Mouse (Mus musculus) forebrain, embryonic 14.5 days (tissue): ENCODE data around the gene Smim15. TPM values are rescaled to one million over a fixed set of nuclear protein-coding genes. Genes with fewer than 3 reads are reported as not detected.

Experiments
- ATAC-seq: fragments of 200-750 bp; cut with Nextera tagmentation; 2 replicates; pipeline ENCODE4 v1.8.0; 2017; ENCODE audit warnings: mild to moderate bottlenecking, moderate library complexity
- DNase-seq: peaks from one replicate; pipeline ENCODE4 v3.0.0-alpha.2; 2015; ENCODE audit warnings: low spot score
- H3K27ac ChIP-seq: fragments of 300-500 bp; sonication (generic); 2 replicates; pipeline ENCODE4 v1.5.1; 2014; ENCODE audit warnings: low read depth, mild to moderate bottlenecking, control low read depth, low read length, moderate library complexity
- H3K27me3 ChIP-seq: fragments of 300-500 bp; sonication (generic); replicated peaks from 2 replicates; pipeline ENCODE4 v1.6.1; 2014; ENCODE audit warnings: low read length, control low read depth, mixed read lengths; ENCODE audit not compliant: control insufficient read depth, insufficient read depth
- H3K36me3 ChIP-seq: fragments of 300-500 bp; sonication (generic); 2 replicates; pipeline ENCODE4 v1.6.1; 2014; ENCODE audit warnings: low read length, control low read depth; ENCODE audit not compliant: control insufficient read depth, insufficient read depth
- H3K4me1 ChIP-seq: fragments of 300-500 bp; sonication (generic); 2 replicates; pipeline ENCODE4 v1.6.1; 2014; ENCODE audit warnings: antibody characterized with exemption, low read length, control low read depth; ENCODE audit not compliant: control insufficient read depth, insufficient read depth
- H3K4me2 ChIP-seq: fragments of 300-500 bp; sonication (generic); 2 replicates; pipeline ENCODE4 v1.6.1; 2014; ENCODE audit warnings: mild to moderate bottlenecking, control low read depth, low read length
- H3K4me3 ChIP-seq: fragments of 300-500 bp; sonication (generic); 2 replicates; pipeline ENCODE4 v1.5.1; 2014; ENCODE audit warnings: low read depth, low read length, control low read depth
- H3K9ac ChIP-seq: fragments of 300-500 bp; sonication (generic); 2 replicates; pipeline ENCODE4 v1.6.1; 2014; ENCODE audit warnings: mild to moderate bottlenecking, low read length, control low read depth, moderate library complexity
- H3K9me3 ChIP-seq: fragments of 300-500 bp; sonication (generic); replicated peaks from 2 replicates; pipeline ENCODE4 v1.6.1; 2016; ENCODE audit warnings: low read length, control low read depth, mixed read lengths; ENCODE audit not compliant: control insufficient read depth
- WGBS: fragments of 180-500 bp; shearing (Covaris S2); extraction: QIAGEN DNeasy Blood & Tissue Kit; methylation state at CpG from one replicate; pipeline ENCODE4 v1.1.7; 2014; 5-methylcytosine and 5-hydroxymethylcytosine counted together
- polyA plus RNA-seq: library from polyadenylated mRNA; unstranded; fragments of >200 nt; fragmentation: Nextera tagmentation; extraction: Ambion mirVana; gene quantifications from 2 replicates; pipeline ENCODE4 v1.2.1, GENCODE M21; 2014

Smim15 gene
- polyA plus RNA-seq, 1 experiment from 2014 or later = 57.7 TPM

DNA sequence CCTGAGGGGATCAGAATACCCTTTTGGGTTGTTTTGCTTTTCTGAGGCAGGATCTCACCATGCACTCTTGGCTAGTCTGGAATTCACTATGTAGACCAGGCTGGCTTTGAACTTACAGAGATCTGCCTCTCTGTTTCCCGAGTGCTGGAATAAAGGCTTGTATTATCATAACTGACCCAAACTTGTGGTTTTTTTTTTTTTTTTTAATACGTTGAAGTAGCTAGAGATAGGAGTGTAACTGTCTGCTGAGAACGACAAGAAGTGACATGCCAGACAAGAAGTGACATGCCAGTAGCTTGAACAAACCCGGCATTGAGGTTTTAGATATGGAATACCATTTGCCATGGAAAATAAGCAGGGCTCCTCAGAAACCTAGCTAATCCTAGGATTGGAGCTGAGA, 11.5 kb upstream of the Smim15 start:
- Histone ChIP-seq H3K4me1 (no peaks in the 10 kb centered on the region), H3K4me3 (no peak overlapping the region), H3K36me3 (no peaks in the 10 kb centered on the region), H3K27me3 (no peaks in the 10 kb centered on the region), H3K27ac (no peak overlapping the region), H3K9me3 (no peaks in the 10 kb centered on the region), H3K9ac (no peak overlapping the region), H3K4me2 (no peak overlapping the region)
- WGBS = 91% methylated on average over 4 of the region's 4 CpGs
- no peak for DNase-seq
- ATAC-seq = no peak

DNA sequence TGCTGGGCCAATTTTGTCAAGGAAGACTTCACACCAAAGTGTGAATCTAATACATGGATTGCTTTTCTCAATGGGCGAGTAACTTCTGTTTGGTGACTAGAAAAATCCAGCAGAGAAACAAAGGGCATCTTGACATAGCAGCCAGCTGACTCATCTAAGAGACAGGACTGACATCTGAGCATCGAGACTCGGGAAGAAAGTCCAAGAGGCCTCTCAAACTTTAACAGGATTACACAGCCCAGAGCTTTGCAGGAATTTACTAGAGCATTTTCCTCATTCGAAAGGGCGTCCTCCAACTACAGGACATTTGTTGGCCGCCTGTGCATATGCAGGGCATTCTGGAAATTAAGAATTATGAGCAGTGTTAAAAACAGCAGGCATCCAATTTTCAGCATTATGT, 4.9 kb upstream of the Smim15 start:
- H3K27me3 ChIP-seq = no peaks in the 10 kb centered on the region
- H3K27ac ChIP-seq = no peak overlapping the region
- DNase-seq (no peak), ATAC-seq (no peak)
- H3K36me3 ChIP-seq = no peaks in the 10 kb centered on the region
- H3K9me3 ChIP-seq = no peaks in the 10 kb centered on the region
- no peak overlapping the region for H3K4me2 ChIP-seq
- 41% methylated on average over 6 of the region's 6 CpGs for WGBS
- no peak overlapping the region for H3K9ac ChIP-seq
- no peak overlapping the region for H3K4me3 ChIP-seq
- H3K4me1 ChIP-seq = peaks cover 12% of the 10 kb centered on the region; the same call in 1 of the 2 replicates

DNA sequence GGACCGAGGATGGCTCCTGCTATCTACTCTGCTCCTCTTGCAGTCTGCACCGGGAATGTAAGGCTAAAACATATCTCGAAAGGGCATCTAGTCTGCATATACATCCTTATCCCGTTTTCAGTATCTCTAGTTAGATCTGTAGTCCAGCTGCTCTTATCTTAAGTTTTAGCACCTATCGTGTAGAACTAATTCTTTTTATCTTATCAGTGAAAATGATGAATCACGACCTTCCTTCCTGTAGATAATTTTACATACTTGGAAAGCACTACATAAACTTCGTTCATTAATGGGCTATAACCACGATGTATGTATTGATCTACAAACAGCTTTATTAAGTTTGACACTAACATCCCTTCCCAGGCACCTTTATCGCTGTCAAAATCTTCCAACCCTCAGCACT, 4.3 kb upstream of the Smim15 start:
- DNase-seq (no peak), ATAC-seq (no peak)
- Histone ChIP-seq H3K27ac (no peak overlapping the region), H3K36me3 (no peaks in the 10 kb centered on the region), H3K27me3 (no peaks in the 10 kb centered on the region), H3K4me1 (peaks cover 12% of the 10 kb centered on the region; the same call in 1 of the 2 replicates), H3K4me2 (no peak overlapping the region), H3K9me3 (no peaks in the 10 kb centered on the region), H3K9ac (no peak overlapping the region), H3K4me3 (no peak overlapping the region)
- 85% methylated on average over 9 of the region's 9 CpGs for WGBS

DNA sequence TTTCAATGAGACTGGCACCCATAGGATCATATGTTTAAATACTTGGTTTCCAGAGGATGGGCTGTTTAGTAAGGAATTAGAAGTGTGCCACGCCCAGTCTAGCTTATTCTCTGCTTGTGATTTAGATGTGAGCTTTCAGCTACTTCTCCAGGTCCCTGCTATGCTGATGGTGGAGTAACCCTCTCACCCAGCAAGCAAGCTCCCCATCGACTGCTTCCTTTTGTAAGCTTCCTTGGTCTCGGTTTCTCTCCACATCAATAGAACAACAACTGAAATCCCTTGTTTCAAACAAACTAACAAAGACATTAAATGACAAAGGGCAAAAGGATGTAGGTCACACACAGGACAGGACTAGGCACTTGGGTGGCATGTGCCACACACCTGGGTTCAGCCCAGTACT, 3.8 kb upstream of the Smim15 start:
- H3K27ac ChIP-seq = no peak overlapping the region
- H3K4me1 ChIP-seq = peaks cover 15% of the 10 kb centered on the region
- H3K9ac ChIP-seq = no peak overlapping the region
- no peak overlapping the region for H3K4me3 ChIP-seq
- 42% methylated on average over 3 of the region's 3 CpGs for WGBS
- ATAC-seq (no peak), DNase-seq (no peak)
- H3K36me3 ChIP-seq = no peaks in the 10 kb centered on the region
- H3K27me3 ChIP-seq = no peaks in the 10 kb centered on the region
- no peak overlapping the region for H3K4me2 ChIP-seq
- H3K9me3 ChIP-seq = no peaks in the 10 kb centered on the region

DNA sequence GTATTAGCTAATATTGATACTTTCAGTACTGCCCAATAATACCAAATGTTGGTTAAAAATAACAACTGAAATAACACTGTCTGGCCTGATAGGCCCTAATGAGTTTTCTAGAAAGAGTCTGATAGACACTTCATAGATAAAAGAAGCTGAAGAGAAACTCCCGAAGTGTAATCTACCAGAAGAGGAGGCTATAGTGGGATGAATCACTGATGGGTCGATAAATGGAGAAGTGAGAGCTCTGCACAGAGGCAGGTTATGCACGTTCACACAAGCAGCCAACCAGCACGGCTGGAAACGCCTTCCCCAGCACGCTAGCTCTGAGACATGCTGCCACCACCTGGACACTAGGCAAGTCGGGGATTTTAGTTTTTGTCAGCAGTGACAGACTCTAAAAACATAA, 2.9 kb upstream of the Smim15 start:
- Histone ChIP-seq H3K9me3 (no peaks in the 10 kb centered on the region), H3K4me1 (peaks cover 15% of the 10 kb centered on the region), H3K36me3 (no peaks in the 10 kb centered on the region), H3K27me3 (no peaks in the 10 kb centered on the region), H3K4me3 (no peak overlapping the region), H3K4me2 (no peak overlapping the region), H3K9ac (no peak overlapping the region), H3K27ac (no peak overlapping the region)
- WGBS = 4% methylated on average over 7 of the region's 7 CpGs
- DNase-seq = peak; percentile 85
- peak; percentile 44; the same call in 1 of the 2 replicates for ATAC-seq

DNA sequence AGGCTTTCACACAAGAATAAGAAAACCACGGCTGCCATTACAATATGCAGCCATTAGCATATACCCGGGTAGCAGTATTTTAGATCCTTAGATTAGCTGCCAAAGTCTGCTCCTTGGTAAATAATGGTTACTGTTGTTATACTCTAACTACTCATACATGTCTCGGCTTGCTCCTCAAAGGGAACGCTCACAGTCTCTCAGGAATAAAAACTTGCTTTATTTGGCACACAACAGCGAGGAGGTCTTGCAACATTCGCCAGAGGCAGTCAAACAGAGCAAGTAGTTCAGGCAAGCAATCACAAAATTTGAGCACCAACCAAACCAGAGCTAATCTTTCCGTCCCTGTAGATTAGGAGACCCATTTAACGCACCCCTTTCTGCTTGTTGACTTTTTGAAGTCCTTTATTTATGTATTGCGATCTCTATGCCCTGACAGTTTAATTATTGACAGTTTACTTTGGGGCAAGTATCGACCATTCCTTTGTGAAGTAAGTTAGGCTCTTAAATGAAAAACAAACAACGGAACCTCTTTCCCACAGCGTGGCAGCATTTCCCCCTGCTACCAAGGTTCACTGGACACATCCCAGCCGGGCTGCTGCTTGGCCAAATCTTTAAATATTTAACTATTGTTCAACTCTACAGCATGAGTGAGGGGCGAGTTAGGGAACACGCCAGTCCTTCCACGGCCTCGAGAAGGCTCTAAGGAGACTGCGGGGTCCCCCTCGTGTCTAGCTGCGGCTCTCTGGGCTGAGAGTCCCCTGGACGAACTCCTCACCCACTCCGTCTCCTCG, 620 bp upstream of the Smim15 start:
- H3K4me2 ChIP-seq = peak overlapping the region; percentile 88
- H3K36me3 ChIP-seq = no peaks in the 10 kb centered on the region
- ATAC-seq (peak; percentile 68), DNase-seq (peak; percentile 72)
- H3K9me3 ChIP-seq = no peaks in the 10 kb centered on the region
- H3K9ac ChIP-seq = peak overlapping the region; percentile 85
- under 1% methylated on average over 23 of the region's 23 CpGs for WGBS
- H3K4me3 ChIP-seq = peak overlapping the region; percentile 89
- H3K27me3 ChIP-seq = no peaks in the 10 kb centered on the region
- peaks cover 15% of the 10 kb centered on the region for H3K4me1 ChIP-seq
- peak overlapping the region; percentile 86 for H3K27ac ChIP-seq

DNA sequence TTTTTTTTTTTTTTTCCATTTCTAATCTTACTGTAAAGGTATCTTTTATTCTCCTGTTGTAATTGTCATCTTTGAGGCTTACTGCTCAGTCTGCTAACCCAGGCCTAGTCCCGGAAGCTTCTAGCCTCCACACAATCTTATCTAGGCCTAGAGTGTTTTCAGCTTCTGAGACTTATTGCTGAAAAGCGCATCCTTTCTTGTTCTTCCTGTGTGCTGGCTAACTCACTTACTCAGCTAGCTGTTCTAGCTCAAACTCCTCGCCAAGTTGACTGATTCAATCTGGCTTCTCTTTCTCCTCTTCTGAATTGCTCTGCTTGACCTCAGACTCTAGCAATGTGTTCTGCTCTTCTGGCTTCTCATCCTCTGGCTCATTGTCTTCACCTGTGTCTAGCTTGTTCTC, 1.4 kb downstream of the Smim15 start:
- Histone ChIP-seq H3K27ac (no peak overlapping the region), H3K9me3 (no peaks in the 10 kb centered on the region), H3K27me3 (no peaks in the 10 kb centered on the region), H3K4me3 (no peak overlapping the region), H3K4me2 (no peak overlapping the region), H3K4me1 (peaks cover 15% of the 10 kb centered on the region), H3K9ac (no peak overlapping the region), H3K36me3 (no peaks in the 10 kb centered on the region)
- no peak for ATAC-seq
- DNase-seq = no peak
- WGBS = 92% methylated on average over 3 of the region's 3 CpGs

DNA sequence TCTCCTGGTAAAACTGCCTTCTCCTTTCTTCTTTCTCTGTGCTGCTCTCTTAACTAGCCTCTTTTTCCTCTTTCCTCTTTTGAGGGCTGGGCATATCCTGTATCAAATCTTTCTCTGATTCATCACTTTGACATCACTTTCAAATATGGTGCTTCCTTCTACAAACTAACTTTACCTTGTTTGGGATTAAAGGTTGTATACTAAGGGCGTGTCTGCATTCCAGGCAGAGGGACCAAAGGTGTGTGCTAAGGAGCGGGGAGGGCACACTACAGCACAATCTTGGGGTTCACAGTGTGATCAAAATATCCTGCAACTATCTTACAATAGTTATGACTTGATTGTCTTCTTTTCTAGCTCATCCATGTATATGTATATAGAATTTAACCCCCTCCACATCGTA, 1.8 kb downstream of the Smim15 start:
- H3K4me2 ChIP-seq = no peak overlapping the region
- no peak overlapping the region for H3K4me3 ChIP-seq
- H3K27ac ChIP-seq = no peak overlapping the region
- no peak overlapping the region for H3K9ac ChIP-seq
- no peaks in the 10 kb centered on the region for H3K9me3 ChIP-seq
- peaks cover 15% of the 10 kb centered on the region for H3K4me1 ChIP-seq
- H3K27me3 ChIP-seq = no peaks in the 10 kb centered on the region
- no peak for DNase-seq
- WGBS = 93% methylated on average over 3 of the region's 3 CpGs
- no peaks in the 10 kb centered on the region for H3K36me3 ChIP-seq
- no peak for ATAC-seq

DNA sequence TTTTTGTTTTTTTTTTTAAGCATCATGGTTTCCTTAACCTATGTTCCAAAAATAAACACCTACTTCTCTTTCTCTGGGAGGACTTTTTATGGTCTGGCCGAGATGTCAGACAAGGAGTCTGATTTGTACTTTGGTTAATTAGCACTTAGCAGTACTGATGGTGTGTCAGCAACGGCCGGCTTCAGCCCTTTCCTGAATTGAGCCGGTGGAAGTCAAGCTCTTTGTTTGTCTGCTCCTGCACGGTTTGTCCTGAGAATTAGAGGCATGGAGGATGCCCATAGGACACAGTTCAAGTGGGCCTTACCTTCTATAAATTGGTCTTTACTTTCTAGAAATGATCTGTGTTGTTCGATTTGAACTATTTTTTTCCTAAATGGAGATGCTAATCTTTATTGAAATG, 2.6 kb downstream of the Smim15 start:
- H3K27ac ChIP-seq = no peak overlapping the region
- 43% methylated on average over 6 of the region's 6 CpGs for WGBS
- H3K4me1 ChIP-seq = peaks cover 12% of the 10 kb centered on the region
- DNase-seq (no peak), ATAC-seq (no peak)
- H3K27me3 ChIP-seq = no peaks in the 10 kb centered on the region
- H3K9ac ChIP-seq = no peak overlapping the region
- H3K4me2 ChIP-seq = no peak overlapping the region
- H3K36me3 ChIP-seq = no peaks in the 10 kb centered on the region
- H3K9me3 ChIP-seq = no peaks in the 10 kb centered on the region
- H3K4me3 ChIP-seq = no peak overlapping the region
